Mouse (Mus musculus): ENCODE data around the gene Sqstm1. TPM values are rescaled to one million over a fixed set of nuclear protein-coding genes. Genes with fewer than 3 reads are reported as not detected.

Sqstm1 gene
- total RNA-seq, 2 experiments from 2014 or later, result 234 to 282 TPM

DNA sequence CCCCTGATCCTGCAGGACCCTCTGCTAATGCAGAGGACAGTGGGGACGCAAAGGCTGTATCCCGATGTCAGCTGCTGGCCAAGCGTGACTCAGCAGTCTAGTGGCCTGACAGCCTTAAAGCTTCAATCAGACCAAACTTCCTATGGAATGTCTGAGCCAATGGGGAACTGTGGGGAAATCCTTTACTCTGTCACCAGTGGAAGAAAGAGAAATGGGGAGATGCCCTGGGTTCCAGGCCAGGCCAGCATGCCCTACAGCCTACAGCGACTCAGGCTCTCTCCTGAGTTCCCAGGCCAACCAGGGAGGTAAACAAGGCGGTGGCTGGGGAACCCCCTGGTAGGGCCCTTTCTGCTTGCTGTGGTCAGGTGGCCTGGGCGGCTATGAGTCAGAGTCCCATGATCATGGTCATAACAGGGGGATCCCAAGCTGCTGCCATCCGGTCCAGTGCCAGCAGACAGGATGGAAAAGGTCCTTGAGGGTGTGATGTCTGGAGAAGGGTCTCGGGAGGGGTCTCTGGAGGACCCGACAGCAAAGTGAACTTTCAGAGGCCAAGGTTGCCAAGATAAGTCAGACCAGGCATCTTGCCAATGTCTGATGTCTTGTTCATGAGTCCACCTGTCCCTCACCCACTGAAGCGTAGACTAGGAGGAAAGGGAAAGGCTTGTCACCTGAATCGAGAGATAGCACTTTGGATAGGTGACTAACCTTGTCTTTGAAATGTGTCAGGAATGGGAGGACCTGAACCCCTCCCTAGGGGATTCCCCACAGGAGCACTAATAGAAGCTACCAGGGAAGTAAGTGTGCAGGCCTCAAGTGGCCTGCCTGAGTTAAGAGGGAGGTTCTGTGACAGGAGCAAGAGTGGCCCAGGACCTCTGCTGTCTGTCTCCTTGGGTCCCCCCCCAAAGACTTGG lies 2.5 kb upstream of the Sqstm1 start:
- intact Hi-C loops (cut with DNase I), result no loop called here
- peak; percentile 75 to 81 for DNase-seq

- DNase-seq, result no peak
- intact Hi-C loops (cut with DNase I), result no loop called here
Observed at GRCm38 (mm10) chr11:50212060-50212739, 1.6 kb upstream of the Sqstm1 start.

- intact Hi-C loops (cut with DNase I), result loop anchor here (2.0 kb wide), 1 partner anchor 13 kb away; no protein-coding TSS in a partner anchor
- DNase-seq, result no peak
Observed at GRCm38 (mm10) chr11:50211322-50212059, 864 bp upstream of the Sqstm1 start.

GRCm38 (mm10) chr11:50210101-50210504 lies 524 bp downstream of the Sqstm1 start:
- peak; percentile 89 for DNase-seq
- intact Hi-C loops (cut with DNase I), result loop anchor here (2.0 kb wide), 1 partner anchor 15 kb away; no protein-coding TSS in a partner anchor

DNA sequence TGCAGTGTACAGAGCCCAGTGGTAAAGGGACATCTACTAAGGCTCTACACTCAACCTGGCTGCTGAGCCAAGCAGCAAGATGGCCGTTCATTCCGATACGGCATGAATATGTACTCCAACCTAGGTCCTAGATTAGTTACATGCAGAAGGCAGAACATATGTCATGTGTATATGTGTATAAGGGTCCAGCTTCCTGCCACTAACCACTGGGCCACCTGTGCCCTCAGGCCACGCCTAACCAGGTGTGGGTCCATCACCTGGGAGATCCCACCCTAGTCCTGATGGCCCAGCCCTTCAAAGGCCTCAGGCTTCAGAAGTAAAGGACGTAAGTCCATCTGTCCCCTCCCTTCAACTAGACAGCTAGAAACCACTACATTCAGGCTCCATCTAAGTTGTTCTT lies 2.6 kb downstream of the Sqstm1 start:
- no peak for DNase-seq
- intact Hi-C loops (cut with DNase I), result loop anchor here (2.0 kb wide), 1 partner anchor 13 kb away; no protein-coding TSS in a partner anchor

DNA sequence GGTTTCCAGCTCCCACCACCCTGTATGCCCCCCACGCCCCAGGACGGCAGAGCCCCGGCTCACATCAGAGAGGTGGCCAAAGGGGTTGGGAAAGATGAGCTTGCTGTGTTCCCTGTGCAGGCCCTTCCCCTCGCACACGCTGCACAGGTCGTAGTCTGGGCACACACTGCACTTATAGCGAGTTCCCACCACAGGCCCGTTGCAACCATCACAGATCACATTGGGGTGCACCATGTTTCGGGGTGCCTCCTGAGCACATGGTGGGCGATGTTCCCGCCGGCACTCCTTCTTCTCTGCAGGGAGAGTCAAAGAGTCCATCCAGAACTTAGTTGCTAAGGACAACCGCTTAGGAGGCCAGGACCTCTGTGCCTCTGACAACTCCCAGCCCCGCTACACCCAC lies 3.3 kb downstream of the Sqstm1 start:
- intact Hi-C loops (cut with DNase I), result no loop called here
- DNase-seq, result no peak

DNA sequence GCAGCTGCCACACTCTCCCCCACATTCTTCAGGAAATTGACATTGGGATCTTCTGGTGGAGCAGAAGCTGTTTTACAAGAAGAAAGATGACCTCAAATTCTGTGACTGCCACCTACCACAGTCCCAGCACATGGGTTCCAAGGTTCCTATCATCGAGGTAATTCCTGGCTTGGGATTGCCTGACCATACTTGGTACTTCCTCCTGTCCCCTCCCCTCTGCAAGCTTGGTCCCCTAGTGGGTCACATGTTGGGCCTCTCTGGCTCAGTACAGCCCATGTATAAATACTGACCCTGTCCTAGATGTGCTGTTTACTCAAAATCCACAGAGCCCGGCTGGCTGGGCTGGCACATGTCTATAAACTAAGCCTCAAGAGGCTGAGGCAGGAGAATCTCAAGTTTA lies 4.6 kb downstream of the Sqstm1 start:
- intact Hi-C loops (cut with DNase I), result no loop called here
- no peak for DNase-seq

DNA sequence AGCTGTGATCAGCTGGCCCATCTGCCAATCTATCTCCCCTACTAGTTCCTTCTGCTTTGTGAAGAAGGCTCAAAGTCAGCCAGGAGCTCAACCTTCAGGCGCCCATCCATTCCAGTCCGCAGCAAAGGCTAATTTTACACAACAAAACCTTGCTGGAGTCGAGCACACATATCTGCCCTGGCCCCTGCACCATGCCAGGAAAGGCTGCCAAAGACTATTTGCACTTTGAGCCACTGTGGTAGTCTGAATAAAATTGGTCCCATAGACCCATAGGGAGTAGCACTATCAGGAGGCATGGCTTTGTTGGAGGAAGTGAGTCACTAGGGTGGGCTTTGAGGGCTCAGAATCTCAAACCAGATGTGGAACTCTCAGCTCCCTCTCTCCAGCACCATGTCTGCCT lies 5.2 kb downstream of the Sqstm1 start:
- no peak for DNase-seq
- intact Hi-C loops (cut with DNase I), result no loop called here

DNA sequence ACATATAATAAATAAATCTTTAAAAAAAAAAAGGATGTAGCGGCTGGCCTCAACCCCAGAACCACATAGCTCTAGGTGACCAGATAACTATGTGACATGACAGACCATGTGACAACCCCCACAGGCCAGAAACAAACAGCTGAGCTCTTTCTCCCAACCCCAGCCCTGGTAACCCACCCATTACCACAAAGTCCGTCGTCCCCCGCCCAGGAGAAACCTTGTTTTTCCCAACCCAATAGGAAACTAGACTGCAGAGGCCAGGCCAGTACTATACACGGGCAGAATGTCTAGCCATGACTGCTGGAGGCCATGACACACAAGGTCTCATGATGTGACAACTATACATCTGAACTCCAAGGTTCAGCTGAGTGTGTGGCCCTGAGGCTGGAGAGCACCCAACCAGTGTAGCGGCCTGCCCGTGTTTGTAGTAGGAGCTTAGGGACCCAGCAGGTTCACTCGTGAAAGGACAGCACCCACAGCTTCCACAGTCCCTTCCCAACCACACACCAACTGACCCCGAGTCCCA lies 7.3 kb downstream of the Sqstm1 start:
- DNase-seq, result no peak
- intact Hi-C loops (cut with DNase I), result no loop called here

- intact Hi-C loops (cut with DNase I), result no loop called here
- no peak for DNase-seq
Observed at GRCm38 (mm10) chr11:50201590-50201989, 9.0 kb downstream of the Sqstm1 start.

GRCm38 (mm10) chr11:50200613-50201012 lies 10.0 kb downstream of the Sqstm1 start:
- no peak for DNase-seq
- intact Hi-C loops (cut with DNase I), result no loop called here

- intact Hi-C loops (cut with DNase I), result no loop called here
- DNase-seq, result no peak
Observed at GRCm38 (mm10) chr11:50198916-50199315, 11.7 kb downstream of the Sqstm1 start.

DNA sequence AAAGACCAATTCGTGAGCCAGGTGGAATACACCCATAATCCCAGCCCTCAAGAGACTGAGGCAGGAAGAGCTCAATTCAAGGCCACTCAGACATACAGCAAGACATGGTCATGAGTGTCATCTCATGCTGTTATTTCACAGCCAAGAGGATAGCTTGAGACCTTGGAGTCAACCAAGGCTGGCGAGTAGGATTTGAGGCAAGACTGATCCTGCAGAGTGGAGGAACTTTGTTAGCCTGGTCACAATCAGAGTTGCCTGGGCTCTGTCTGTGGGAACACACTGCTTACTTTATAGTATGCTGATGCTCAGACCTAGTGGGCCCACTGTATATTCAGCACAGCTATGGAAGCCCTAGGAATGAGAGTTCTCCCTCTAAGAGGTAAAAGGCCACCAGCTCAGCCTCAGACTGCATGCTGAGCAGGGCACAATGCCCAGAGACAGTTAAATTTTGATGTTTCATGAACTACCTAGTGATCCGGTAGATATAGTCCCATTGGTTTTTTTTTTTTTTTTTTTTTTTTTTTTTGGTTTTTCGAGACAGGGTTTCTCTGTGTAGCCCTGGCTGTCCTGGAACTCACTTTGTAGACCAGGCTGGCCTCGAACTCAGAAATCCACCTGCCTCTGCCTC lies 12.3 kb downstream of the Sqstm1 start:
- no peak for DNase-seq
- intact Hi-C loops (cut with DNase I), result no loop called here

GRCm38 (mm10) chr11:50197500-50197899 lies 13.1 kb downstream of the Sqstm1 start:
- intact Hi-C loops (cut with DNase I), result no loop called here
- DNase-seq, result no peak

DNA sequence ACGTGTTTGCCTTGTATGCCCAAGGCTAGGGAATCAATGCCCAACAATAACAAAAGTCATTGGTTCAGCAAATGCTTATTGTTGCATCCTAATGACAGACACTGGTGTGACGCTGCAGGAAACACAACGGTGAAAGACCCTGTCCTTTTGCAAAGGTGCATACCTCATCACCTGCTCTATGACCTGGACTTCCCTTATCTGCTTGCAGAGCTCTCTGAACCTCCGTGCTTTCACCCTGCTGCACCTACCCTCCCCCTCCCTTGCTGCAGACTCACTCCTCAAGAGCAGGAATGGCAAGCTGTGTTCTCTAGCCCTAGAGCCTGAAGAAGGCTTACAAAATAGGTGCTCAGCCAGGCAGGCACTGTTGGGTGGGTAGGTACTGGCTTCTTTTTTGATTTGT lies 15.8 kb downstream of the Sqstm1 start:
- intact Hi-C loops (cut with DNase I), result loop anchor here (2.0 kb wide), 1 partner anchor 14 kb away; no protein-coding TSS in a partner anchor

DNA sequence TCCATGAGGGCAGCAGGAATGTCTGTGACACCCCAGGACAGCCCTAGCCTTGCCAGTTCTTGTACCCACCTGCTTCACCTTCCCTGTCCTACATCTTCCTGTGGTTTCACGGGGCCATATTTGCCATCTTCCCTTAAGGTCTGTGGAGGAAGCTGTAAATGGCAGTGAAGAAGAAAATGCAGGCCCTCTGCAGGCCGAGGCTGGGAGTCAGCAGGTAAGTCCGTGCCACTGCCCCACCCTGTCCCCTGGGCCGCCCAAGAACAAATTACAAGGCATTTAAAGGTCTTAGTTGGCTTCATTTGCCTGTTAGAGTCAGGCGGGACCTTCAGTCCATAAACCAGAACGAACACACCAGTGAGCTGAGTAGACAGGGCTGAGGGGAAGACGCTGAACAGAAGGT lies 16.6 kb downstream of the Sqstm1 start:
- intact Hi-C loops (cut with DNase I), result loop anchor here (2.0 kb wide), 1 partner anchor 15 kb away; no protein-coding TSS in a partner anchor
- no peak for DNase-seq

More for the DNA sequence above, 15.8 kb downstream of the Sqstm1 start:
- no peak for DNase-seq

DNA sequence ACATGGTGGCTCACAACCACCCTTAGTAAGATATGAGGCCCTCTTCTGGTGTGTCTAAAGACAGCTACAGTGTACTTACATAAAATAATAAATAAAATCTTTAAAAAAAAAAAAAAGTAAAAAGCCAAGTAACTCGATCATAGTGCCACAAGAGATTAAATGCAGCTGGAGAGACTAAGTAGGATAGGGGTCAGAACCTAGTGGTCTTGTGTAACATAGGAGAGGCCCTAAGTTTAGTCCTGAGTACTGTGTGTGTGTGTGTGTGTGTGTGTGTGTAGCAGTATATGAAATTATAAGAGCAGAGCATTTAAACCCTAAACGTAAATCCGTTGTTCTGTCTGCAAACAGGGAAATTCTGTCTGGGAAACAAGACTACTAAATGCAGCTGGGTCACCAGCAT lies 18.3 kb downstream of the Sqstm1 start:
- no peak for DNase-seq
- intact Hi-C loops (cut with DNase I), result no loop called here

GRCm38 (mm10) chr11:50190362-50190761 lies 20.3 kb downstream of the Sqstm1 start:
- DNase-seq, result no peak
- intact Hi-C loops (cut with DNase I), result no loop called here

- no peak for DNase-seq
- intact Hi-C loops (cut with DNase I), result no loop called here
Observed at GRCm38 (mm10) chr11:50188682-50189081, 21.9 kb downstream of the Sqstm1 start.

DNA sequence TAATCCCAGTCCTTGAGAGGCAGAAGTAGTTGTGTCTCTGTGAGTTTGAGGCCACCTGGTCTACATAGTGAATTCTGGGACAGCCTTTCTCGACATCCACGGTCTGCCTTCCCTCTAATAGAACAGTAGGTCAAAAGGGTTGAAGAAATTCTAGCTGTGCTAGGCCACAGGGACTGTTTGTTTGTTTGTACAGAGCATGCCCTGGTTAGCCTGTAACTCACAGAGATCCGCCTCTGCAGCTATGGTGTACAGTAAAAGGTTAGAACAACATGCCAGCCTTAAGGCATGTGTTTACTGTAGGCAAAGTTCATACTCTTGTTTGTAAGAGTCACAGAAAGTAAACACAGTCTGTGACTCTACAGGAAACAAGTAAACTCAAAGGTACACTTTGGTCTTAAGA lies 25.8 kb downstream of the Sqstm1 start:
- no peak for DNase-seq
- intact Hi-C loops (cut with DNase I), result no loop called here

Measured in heart, postnatal 14 days (tissue).